In genomic region chr1:134067143-134067619, GRCm38 (mm10) we compare ENCODE assay signal across 7 mouse cellular contexts. TPM values are rescaled to one million over a fixed set of nuclear protein-coding genes. Genes with fewer than 3 reads are reported as not detected.
DNase-seq lines count a peak whose midpoint lies in the region; ATAC-seq lines count a peak whose summit lies in the region.

No protein-coding gene starts in this region.

- H3K4me3 ChIP-seq in heart, embryonic 16.5 days (ENCODE audit: low read length), result no peak overlapping the region

- peak; percentile 52 for ATAC-seq in heart, embryonic 16.5 days (replicated peaks; ENCODE audit: extremely low read depth, insufficient read depth, low FRiP score)
- ATAC-seq in megakaryocyte-erythroid progenitor cell, adult 5-6 weeks (replicated peaks; ENCODE audit: low FRiP score, low TSS enrichment, poor library complexity, severe bottlenecking), result peak; percentile 39; the same call in 1 of the 2 replicates

- H3K9ac ChIP-seq in heart, embryonic 16.5 days (ENCODE audit: low read length), result no peak overlapping the region

- 14% methylated on average over 8 of the region's 8 CpGs for WGBS in heart, embryonic 16.5 days

- H3K9me3 ChIP-seq in heart, embryonic 16.5 days (replicated peaks; ENCODE audit: control insufficient read depth, low read length), result no peaks in the 10 kb centered on the region

- H3K4me2 ChIP-seq in heart, embryonic 16.5 days (ENCODE audit: low read depth, low read length), result no peak overlapping the region

- no peaks in the 10 kb centered on the region for H3K36me3 ChIP-seq in heart, embryonic 16.5 days (ENCODE audit: control insufficient read depth, insufficient read depth)

- peak overlapping the region; percentile 26 for H3K27ac ChIP-seq in heart, embryonic 16.5 days (ENCODE audit: low read length)

- DNase-seq in CD4-positive helper T cell, adult 2 months (ENCODE audit: low read depth, low spot score), result peak; percentile 86
- DNase-seq in T-cell, adult 2 months (ENCODE audit: low spot score), result peak; percentile 84
- DNase-seq in kidney, postnatal 36 days, result peak; percentile 62 to 67
- peak; percentile 88 for DNase-seq in thymus, postnatal 25 days
- no peak for DNase-seq in right cerebral cortex, postnatal 25 days

- peaks cover 50% of the 10 kb centered on the region for H3K4me1 ChIP-seq in heart, embryonic 16.5 days (ENCODE audit: control insufficient read depth, insufficient read depth, low read length)

- H3K27me3 ChIP-seq in heart, embryonic 16.5 days (ENCODE audit: control insufficient read depth, insufficient read depth, low read length), result no peaks in the 10 kb centered on the region

RNA-seq across cellular contexts. Expression of gene Btg2, which starts 11.7 kb away (rescaled TPM):
- polyA plus RNA-seq in heart, embryonic 16.5 days (2015; fragmentation: Nextera tagmentation; extraction: Ambion mirVana), result 49.5 and 50.9 TPM in 2 replicates
- total RNA-seq in megakaryocyte-erythroid progenitor cell, adult 5-6 weeks (2014; fragmentation: Nextera tagmentation), result 2.0 and 3.9 TPM in 2 replicates
- 58.5 and 61.6 TPM in 2 replicates for total RNA-seq in megakaryocyte-erythroid progenitor cell, adult 5-6 weeks (2017)

RNA-seq across cellular contexts. Expression of gene Fmod, which starts 30.1 kb away (rescaled TPM):
- 23.6 and 29.5 TPM in 2 replicates for polyA plus RNA-seq in heart, embryonic 16.5 days (2015; fragmentation: Nextera tagmentation; extraction: Ambion mirVana)
- not detected in 2 replicates for total RNA-seq in megakaryocyte-erythroid progenitor cell, adult 5-6 weeks (2014; fragmentation: Nextera tagmentation)
- total RNA-seq in megakaryocyte-erythroid progenitor cell, adult 5-6 weeks (2017), result not detected in 2 replicates

RNA-seq across cellular contexts. Expression of gene Chit1, which starts 43.9 kb away (rescaled TPM):
- 0.31 and 0.46 TPM in 2 replicates for polyA plus RNA-seq in heart, embryonic 16.5 days (2015; fragmentation: Nextera tagmentation; extraction: Ambion mirVana)
- total RNA-seq in megakaryocyte-erythroid progenitor cell, adult 5-6 weeks (2014; fragmentation: Nextera tagmentation), result not detected in 2 replicates
- total RNA-seq in megakaryocyte-erythroid progenitor cell, adult 5-6 weeks (2017), result not detected in 2 replicates
